ENCODE assay signal across 8 mouse cellular contexts in genomic region chr11:54002147-54002760, GRCm38 (mm10). TPM values are rescaled to one million over a fixed set of nuclear protein-coding genes. Genes with fewer than 3 reads are reported as not detected.
DNase-seq lines count a peak whose midpoint lies in the region; ATAC-seq and TF ChIP-seq lines count a peak whose summit lies in the region.

No protein-coding gene starts in this region.

- H3K9ac ChIP-seq in midbrain, embryonic 11.5 days (ENCODE audit: low read length), result 0 out of 2 replicates have a peak overlapping the region, but pooled peaks have one; percentile 5
- H3K9ac ChIP-seq in midbrain, embryonic 15.5 days, result no peak overlapping the region
- no peak overlapping the region for H3K9ac ChIP-seq in forebrain, postnatal 0 days
- no peak overlapping the region for H3K9ac ChIP-seq in intestine, embryonic 15.5 days
- no peak overlapping the region for H3K9ac ChIP-seq in liver, adult 2 months (ENCODE audit: low read depth, low read length)

- H3K4me2 ChIP-seq in midbrain, embryonic 11.5 days, result no peak overlapping the region
- no peak overlapping the region for H3K4me2 ChIP-seq in midbrain, embryonic 15.5 days
- H3K4me2 ChIP-seq in forebrain, postnatal 0 days (ENCODE audit: low read depth), result no peak overlapping the region
- H3K4me2 ChIP-seq in intestine, embryonic 15.5 days (replicated peaks), result no peak overlapping the region

- WGBS in midbrain, embryonic 11.5 days, result 3% methylated on average over 5 of the region's 5 CpGs
- WGBS in midbrain, embryonic 15.5 days, result 7% methylated on average over 5 of the region's 5 CpGs
- 3% methylated on average over 5 of the region's 5 CpGs for WGBS in forebrain, postnatal 0 days
- 4% methylated on average over 5 of the region's 5 CpGs for WGBS in intestine, embryonic 15.5 days
- WGBS in liver, adult 2 months, result 13% methylated on average over 5 of the region's 5 CpGs
- WGBS in olfactory bulb, adult 2 months, result 3% methylated on average over 5 of the region's 5 CpGs

- no peak for TF ChIP-seq POLR2A in liver, adult 2 months (IDR thresholded peaks at IDR 0.05; ENCODE audit: extremely low read depth, insufficient read depth, low read length)
- no peak for TF ChIP-seq POLR2A in olfactory bulb, adult 2 months (IDR thresholded peaks at IDR 0.05; ENCODE audit: insufficient read depth, low read depth, low read length)

- no peaks in the 10 kb centered on the region for H3K4me1 ChIP-seq in midbrain, embryonic 11.5 days (ENCODE audit: control insufficient read depth, insufficient read depth, low read length)
- H3K4me1 ChIP-seq in midbrain, embryonic 15.5 days, result no peaks in the 10 kb centered on the region
- H3K4me1 ChIP-seq in forebrain, postnatal 0 days (ENCODE audit: insufficient read depth), result no peaks in the 10 kb centered on the region
- no peaks in the 10 kb centered on the region; the same call in 1 of the 2 replicates for H3K4me1 ChIP-seq in intestine, embryonic 15.5 days (replicated peaks)
- peaks cover 18% of the 10 kb centered on the region for H3K4me1 ChIP-seq in liver, adult 2 months (ENCODE audit: control insufficient read depth, insufficient read depth, low read length)
- H3K4me1 ChIP-seq in olfactory bulb, adult 2 months (ENCODE audit: control insufficient read depth, insufficient read depth, low read length), result no peaks in the 10 kb centered on the region

- no peaks in the 10 kb centered on the region for H3K9me3 ChIP-seq in midbrain, embryonic 11.5 days (ENCODE audit: control insufficient read depth, low read length)
- H3K9me3 ChIP-seq in midbrain, embryonic 15.5 days, result no peaks in the 10 kb centered on the region
- no peaks in the 10 kb centered on the region for H3K9me3 ChIP-seq in forebrain, postnatal 0 days (ENCODE audit: low read length)
- H3K9me3 ChIP-seq in intestine, embryonic 15.5 days, result no peaks in the 10 kb centered on the region

- no peaks in the 10 kb centered on the region for H3K79me2 ChIP-seq in liver, adult 2 months (ENCODE audit: control insufficient read depth, insufficient read depth, low read length)

- no peak overlapping the region for H3K27ac ChIP-seq in midbrain, embryonic 11.5 days (ENCODE audit: low read depth, low read length)
- H3K27ac ChIP-seq in midbrain, embryonic 15.5 days, result no peak overlapping the region
- H3K27ac ChIP-seq in forebrain, postnatal 0 days (ENCODE audit: low read depth, low read length), result no peak overlapping the region
- H3K27ac ChIP-seq in intestine, embryonic 15.5 days, result no peak overlapping the region
- H3K27ac ChIP-seq in liver, adult 2 months (replicated peaks; ENCODE audit: insufficient read depth, low read depth, low read length), result no peak overlapping the region
- H3K27ac ChIP-seq in olfactory bulb, adult 2 months (ENCODE audit: insufficient read depth, low read depth, low read length), result no peak overlapping the region

- TF ChIP-seq CTCF in forebrain, postnatal 0 days (IDR thresholded peaks at IDR 0.05; ENCODE audit: low read depth), result peak; percentile 79
- TF ChIP-seq CTCF in liver, adult 2 months (IDR thresholded peaks at IDR 0.05; ENCODE audit: low read depth, low read length), result peak; percentile 90
- peak; percentile 62 for TF ChIP-seq CTCF in olfactory bulb, adult 2 months (IDR thresholded peaks at IDR 0.05; ENCODE audit: insufficient read depth, low read depth, low read length)

- H3K4me3 ChIP-seq in midbrain, embryonic 11.5 days (ENCODE audit: low read depth, low read length), result no peak overlapping the region
- H3K4me3 ChIP-seq in midbrain, embryonic 15.5 days, result no peak overlapping the region
- H3K4me3 ChIP-seq in forebrain, postnatal 0 days (ENCODE audit: low read depth, low read length), result no peak overlapping the region
- H3K4me3 ChIP-seq in intestine, embryonic 15.5 days (replicated peaks), result no peak overlapping the region
- no peak overlapping the region for H3K4me3 ChIP-seq in liver, adult 2 months (ENCODE audit: insufficient read depth, low read depth, low read length)
- H3K4me3 ChIP-seq in olfactory bulb, adult 2 months (ENCODE audit: insufficient read depth, low read depth, low read length), result no peak overlapping the region

- peak; percentile 90 for DNase-seq in midbrain, embryonic 11.5 days (ENCODE audit: low spot score, missing footprints)
- peak; percentile 57 for DNase-seq in c-Kit-positive CD71-negative TER-119-negative erythroid progenitor cells, embryonic 14.5 days (ENCODE audit: low read depth)
- peak; percentile 78 for DNase-seq in forebrain, postnatal 0 days
- peak; percentile 40 for DNase-seq in liver, adult 2 months (ENCODE audit: extremely low read depth, low read depth, low spot score)
- peak; percentile 56 to 59 for DNase-seq in thymus, postnatal 36 days

- H3K27me3 ChIP-seq in midbrain, embryonic 11.5 days (ENCODE audit: control insufficient read depth, insufficient read depth, low read length), result no peaks in the 10 kb centered on the region
- H3K27me3 ChIP-seq in midbrain, embryonic 15.5 days (replicated peaks), result no peaks in the 10 kb centered on the region
- no peaks in the 10 kb centered on the region for H3K27me3 ChIP-seq in forebrain, postnatal 0 days (ENCODE audit: insufficient read depth, low read length)
- H3K27me3 ChIP-seq in intestine, embryonic 15.5 days (replicated peaks), result no peaks in the 10 kb centered on the region
- H3K27me3 ChIP-seq in liver, adult 2 months (ENCODE audit: control insufficient read depth, insufficient read depth, low read length), result no peaks in the 10 kb centered on the region

- ATAC-seq in midbrain, embryonic 11.5 days (ENCODE audit: low FRiP score), result 0 out of 2 replicates have a peak, but pooled peaks have one; percentile 22
- ATAC-seq in midbrain, embryonic 15.5 days (replicated peaks), result no peak; the same call in 1 of the 2 replicates
- peak; percentile 62 for ATAC-seq in forebrain, postnatal 0 days
- ATAC-seq in intestine, embryonic 15.5 days, result peak; percentile 34; the same call in 1 of the 2 replicates

- H3K36me3 ChIP-seq in midbrain, embryonic 11.5 days (ENCODE audit: control insufficient read depth, insufficient read depth, low read length), result no peaks in the 10 kb centered on the region
- no peaks in the 10 kb centered on the region for H3K36me3 ChIP-seq in midbrain, embryonic 15.5 days (replicated peaks)
- no peaks in the 10 kb centered on the region for H3K36me3 ChIP-seq in forebrain, postnatal 0 days (ENCODE audit: insufficient read depth)
- H3K36me3 ChIP-seq in intestine, embryonic 15.5 days, result no peaks in the 10 kb centered on the region
- H3K36me3 ChIP-seq in liver, adult 2 months (ENCODE audit: control insufficient read depth, insufficient read depth, low read length), result no peaks in the 10 kb centered on the region

RNA-seq across cellular contexts. Expression of gene Slc22a21, which starts 22.1 kb away (rescaled TPM):
- polyA plus RNA-seq in midbrain, embryonic 11.5 days (2014; fragmentation: Nextera tagmentation; extraction: Ambion mirVana), result 2.5 and 2.9 TPM in 2 replicates
- polyA plus RNA-seq in midbrain, embryonic 15.5 days (2015; fragmentation: Nextera tagmentation; extraction: Ambion mirVana), result 2.1 and 3.0 TPM in 2 replicates
- total RNA-seq in forebrain, postnatal 0 days (2014; rRNA removed), result 3.3 and 5.1 TPM in 2 replicates
- 2.4 and 4.8 TPM in 2 replicates for polyA plus RNA-seq in forebrain, postnatal 0 days (2015; fragmentation: Nextera tagmentation; extraction: Ambion mirVana)
- polyA plus RNA-seq in intestine, embryonic 15.5 days (2015; fragmentation: Nextera tagmentation; extraction: Ambion mirVana), result 6.6 and 8.0 TPM in 2 replicates
- total RNA-seq in liver, adult 2 months (2014; rRNA removed), result 0.55 and 0.87 TPM in 2 replicates
- 0.34 and 0.35 TPM in 2 replicates for polyA plus RNA-seq in liver, adult 2 months (2012; rRNA removed)
- not detected in 2 replicates for polyA plus RNA-seq in olfactory bulb, adult 2 months (2012; ENCODE audit: insufficient read depth, insufficient read length, low replicate concordance, missing spikeins)

RNA-seq across cellular contexts. Expression of gene Slc22a4, which starts 25.6 kb away (rescaled TPM):
- polyA plus RNA-seq in midbrain, embryonic 11.5 days (2014; fragmentation: Nextera tagmentation; extraction: Ambion mirVana), result 1.4 and 1.5 TPM in 2 replicates
- polyA plus RNA-seq in midbrain, embryonic 15.5 days (2015; fragmentation: Nextera tagmentation; extraction: Ambion mirVana), result 3.3 and 4.0 TPM in 2 replicates
- total RNA-seq in forebrain, postnatal 0 days (2014; rRNA removed), result 3.7 and 4.7 TPM in 2 replicates
- 3.3 and 4.0 TPM in 2 replicates for polyA plus RNA-seq in forebrain, postnatal 0 days (2015; fragmentation: Nextera tagmentation; extraction: Ambion mirVana)
- polyA plus RNA-seq in intestine, embryonic 15.5 days (2015; fragmentation: Nextera tagmentation; extraction: Ambion mirVana), result 0.72 and 1.4 TPM in 2 replicates
- total RNA-seq in liver, adult 2 months (2014; rRNA removed), result 2.0 and 3.8 TPM in 2 replicates
- 1.7 and 2.4 TPM in 2 replicates for polyA plus RNA-seq in liver, adult 2 months (2012; rRNA removed)
- not detected in 2 replicates for polyA plus RNA-seq in olfactory bulb, adult 2 months (2012; ENCODE audit: insufficient read depth, insufficient read length, low replicate concordance, missing spikeins)

Comparison
In these comparisons a context has a peak if more than half of its experiments do, and no peak if none do; other contexts are left out.
1. DNase-seq: peak in every context shown above with its lines; median percentile 90 in midbrain, embryonic 11.5 days; 78 in forebrain, postnatal 0 days; 58 in thymus, postnatal 36 days; 57 in c-Kit-positive CD71-negative TER-119-negative erythroid progenitor cells, embryonic 14.5 days; 40 in liver, adult 2 months.